Mouse (Mus musculus): ENCODE measurements around the gene Osbpl5. TPM values are rescaled to one million over a fixed set of nuclear protein-coding genes. Genes with fewer than 3 reads are reported as not detected.

Osbpl5 gene
- total RNA-seq, 1 experiment: 13.6 TPM

- H3K4me3 ChIP-seq (ENCODE audit: insufficient read depth in 1 of 2, low read depth in 1 of 2, low read length in 2 of 2, poor library complexity in 1 of 2, severe bottlenecking in 1 of 2): no peak overlapping the region
- peaks cover 10% of the 10 kb centered on the region; the same call in 1 of the 2 replicates for H3K36me3 ChIP-seq (ENCODE audit: control insufficient read depth, insufficient read depth, low read length, poor library complexity, severe bottlenecking)
- H3K27ac ChIP-seq (ENCODE audit: insufficient read depth, low read depth, low read length, poor library complexity, severe bottlenecking): no peak overlapping the region
- in situ Hi-C loops (cut with MboI; ENCODE audit: low sequenced_read_pairs in 2 of 2, unreplicated experiment in 2 of 2): no loop called here
- no peaks in the 10 kb centered on the region for H3K4me1 ChIP-seq (ENCODE audit: control insufficient read depth in 2 of 2, insufficient read depth in 2 of 2, low read length in 2 of 2, poor library complexity in 1 of 2)
- no peaks in the 10 kb centered on the region for H3K9me3 ChIP-seq (ENCODE audit: control insufficient read depth, insufficient read depth, low read depth, low read length)
- no peak for TF ChIP-seq MAFK (IDR thresholded peaks at IDR 0.05; ENCODE audit: insufficient read depth, low read depth, low read length)
- DNase-seq (ENCODE audit: low read depth, low spot score): no peak
- H3K9ac ChIP-seq (ENCODE audit: insufficient read depth, low read depth, low read length, poor library complexity, severe bottlenecking): no peak overlapping the region
Observed at GRCm38 (mm10) chr7:143798783-143799182, 42.0 kb upstream of the Osbpl5 start.

- Histone ChIP-seq H3K4me1 (ENCODE audit: control insufficient read depth in 2 of 2, insufficient read depth in 2 of 2, low read length in 2 of 2, poor library complexity in 1 of 2) (no peaks in the 10 kb centered on the region), H3K27ac (ENCODE audit: insufficient read depth, low read depth, low read length, poor library complexity, severe bottlenecking) (no peak overlapping the region), H3K36me3 (ENCODE audit: control insufficient read depth, insufficient read depth, low read length, poor library complexity, severe bottlenecking) (peaks cover 3% of the 10 kb centered on the region; the same call in 1 of the 2 replicates), H3K9ac (ENCODE audit: insufficient read depth, low read depth, low read length, poor library complexity, severe bottlenecking) (no peak overlapping the region), H3K4me3 (ENCODE audit: insufficient read depth in 1 of 2, low read depth in 1 of 2, low read length in 2 of 2, poor library complexity in 1 of 2, severe bottlenecking in 1 of 2) (no peak overlapping the region), H3K9me3 (ENCODE audit: control insufficient read depth, insufficient read depth, low read depth, low read length) (no peaks in the 10 kb centered on the region)
- TF ChIP-seq MAFK (IDR thresholded peaks at IDR 0.05; ENCODE audit: insufficient read depth, low read depth, low read length) (no peak), HCFC1 (IDR thresholded peaks at IDR 0.05; ENCODE audit: borderline replicate concordance, insufficient read depth, low read length) (no peak), CHD2 (IDR thresholded peaks at IDR 0.05; ENCODE audit: low read depth, low read length) (no peak), ZNF384 (IDR thresholded peaks at IDR 0.05; ENCODE audit: low read depth, low read length) (no peak), ZC3H11A (IDR thresholded peaks at IDR 0.05; ENCODE audit: borderline replicate concordance, low read depth, low read length) (no peak)
- in situ Hi-C loops (cut with MboI; ENCODE audit: low sequenced_read_pairs in 2 of 2, unreplicated experiment in 2 of 2): no loop called here
- no peak for DNase-seq (ENCODE audit: low read depth, low spot score)
Observed at GRCm38 (mm10) chr7:143793121-143793520, 36.3 kb upstream of the Osbpl5 start.

GRCm38 (mm10) chr7:143792336-143792985 lies 35.7 kb upstream of the Osbpl5 start:
- no peak overlapping the region for H3K4me3 ChIP-seq (ENCODE audit: insufficient read depth in 1 of 2, low read depth in 1 of 2, low read length in 2 of 2, poor library complexity in 1 of 2, severe bottlenecking in 1 of 2)
- TF ChIP-seq HCFC1 (IDR thresholded peaks at IDR 0.05; ENCODE audit: borderline replicate concordance, insufficient read depth, low read length): no peak
- TF ChIP-seq CHD2 (IDR thresholded peaks at IDR 0.05; ENCODE audit: low read depth, low read length): no peak
- TF ChIP-seq MAFK (IDR thresholded peaks at IDR 0.05; ENCODE audit: insufficient read depth, low read depth, low read length): no peak
- no peak for TF ChIP-seq ZNF384 (IDR thresholded peaks at IDR 0.05; ENCODE audit: low read depth, low read length)
- no peak for TF ChIP-seq ZC3H11A (IDR thresholded peaks at IDR 0.05; ENCODE audit: borderline replicate concordance, low read depth, low read length)
- no peak for DNase-seq (ENCODE audit: low read depth, low spot score)
- H3K27ac ChIP-seq (ENCODE audit: insufficient read depth, low read depth, low read length, poor library complexity, severe bottlenecking): no peak overlapping the region
- H3K9me3 ChIP-seq (ENCODE audit: control insufficient read depth, insufficient read depth, low read depth, low read length): no peaks in the 10 kb centered on the region
- H3K4me1 ChIP-seq (ENCODE audit: control insufficient read depth in 2 of 2, insufficient read depth in 2 of 2, low read length in 2 of 2, poor library complexity in 1 of 2): no peaks in the 10 kb centered on the region
- no peak overlapping the region for H3K9ac ChIP-seq (ENCODE audit: insufficient read depth, low read depth, low read length, poor library complexity, severe bottlenecking)
- in situ Hi-C loops (cut with MboI; ENCODE audit: low sequenced_read_pairs in 2 of 2, unreplicated experiment in 2 of 2): no loop called here
- H3K36me3 ChIP-seq (ENCODE audit: control insufficient read depth, insufficient read depth, low read length, poor library complexity, severe bottlenecking): peaks cover 2% of the 10 kb centered on the region; the same call in 1 of the 2 replicates

GRCm38 (mm10) chr7:143783996-143784829 lies 27.4 kb upstream of the Osbpl5 start, which contains the start of gene Mrgpre:
Gene Mrgpre, minus strand, starts transcription at chr7:143784500.
- Histone ChIP-seq H3K9me3 (ENCODE audit: control insufficient read depth, insufficient read depth, low read depth, low read length) (no peaks in the 10 kb centered on the region), H3K36me3 (ENCODE audit: control insufficient read depth, insufficient read depth, low read length, poor library complexity, severe bottlenecking) (no peaks in the 10 kb centered on the region), H3K9ac (ENCODE audit: insufficient read depth, low read depth, low read length, poor library complexity, severe bottlenecking) (0 out of 2 replicates have a peak within 1 kb of the TSS, but pooled peaks have one; percentile 21), H3K4me3 (ENCODE audit: insufficient read depth in 1 of 2, low read depth in 1 of 2, low read length in 2 of 2, poor library complexity in 1 of 2, severe bottlenecking in 1 of 2) (peak within 1 kb of the TSS; percentile 12 to 40; a peak in 3 of 4 replicates), H3K27ac (ENCODE audit: insufficient read depth, low read depth, low read length, poor library complexity, severe bottlenecking) (no peak within 1 kb of the TSS), H3K4me1 (ENCODE audit: control insufficient read depth in 2 of 2, insufficient read depth in 2 of 2, low read length in 2 of 2, poor library complexity in 1 of 2) (peaks cover 0 to 8% of the 10 kb centered on the region in 2 experiments; a peak in 2 of 4 replicates)
- peak; percentile 19 for DNase-seq (ENCODE audit: low read depth, low spot score)
- in situ Hi-C loops (cut with MboI; ENCODE audit: low sequenced_read_pairs in 2 of 2, unreplicated experiment in 2 of 2): no loop called here
- TF ChIP-seq ZC3H11A (IDR thresholded peaks at IDR 0.05; ENCODE audit: borderline replicate concordance, low read depth, low read length) (no peak), ZNF384 (IDR thresholded peaks at IDR 0.05; ENCODE audit: low read depth, low read length) (no peak), HCFC1 (IDR thresholded peaks at IDR 0.05; ENCODE audit: borderline replicate concordance, insufficient read depth, low read length) (no peak), MAFK (IDR thresholded peaks at IDR 0.05; ENCODE audit: insufficient read depth, low read depth, low read length) (no peak), CHD2 (IDR thresholded peaks at IDR 0.05; ENCODE audit: low read depth, low read length) (no peak)

Data from ES-E14 (cell line).